Mouse (Mus musculus) neural tube, embryonic 13.5 days (tissue): ENCODE data around the gene Hdgf. TPM values are rescaled to one million over a fixed set of nuclear protein-coding genes. Genes with fewer than 3 reads are reported as not detected.

ENCODE experiments used
- ATAC-seq: fragments of 200-750 bp; cut with Nextera tagmentation; 2 replicates; pipeline ENCODE4 v1.8.0; 2017; ENCODE audit warnings: low read depth, mild to moderate bottlenecking, moderate TSS enrichment, moderate library complexity
- H3K27ac ChIP-seq: fragments of 300-500 bp; sonication (generic); replicated peaks from 2 replicates; pipeline ENCODE4 v1.5.1; 2015; ENCODE audit warnings: moderate library complexity, mild to moderate bottlenecking, inconsistent platforms
- H3K27me3 ChIP-seq: fragments of 300-500 bp; sonication (generic); 2 replicates; pipeline ENCODE4 v1.6.1; 2015; ENCODE audit warnings: mild to moderate bottlenecking, inconsistent platforms
- H3K36me3 ChIP-seq: fragments of 300-500 bp; sonication (generic); 2 replicates; pipeline ENCODE4 v1.6.1; 2015; ENCODE audit warnings: mild to moderate bottlenecking, inconsistent platforms
- H3K4me1 ChIP-seq: fragments of 300-500 bp; sonication (generic); replicated peaks from 2 replicates; pipeline ENCODE4 v1.6.1; 2015; ENCODE audit warnings: inconsistent platforms
- H3K4me2 ChIP-seq: fragments of 300-500 bp; sonication (generic); 2 replicates; pipeline ENCODE4 v1.6.1; 2015; ENCODE audit warnings: inconsistent platforms, mild to moderate bottlenecking, moderate library complexity
- H3K4me3 ChIP-seq: fragments of 300-500 bp; sonication (generic); 2 replicates; pipeline ENCODE4 v1.5.1; 2015; ENCODE audit warnings: mild to moderate bottlenecking, inconsistent platforms
- H3K9ac ChIP-seq: fragments of 300-500 bp; sonication (generic); 2 replicates; pipeline ENCODE4 v1.6.1; 2015; ENCODE audit warnings: moderate library complexity, mild to moderate bottlenecking, inconsistent platforms
- H3K9me3 ChIP-seq: fragments of 300-500 bp; sonication (generic); 2 replicates; pipeline ENCODE4 v1.6.1; 2016; ENCODE audit warnings: inconsistent platforms
- WGBS: fragments of 180-500 bp; shearing (Covaris S2); methylation state at CpG from one replicate; pipeline ENCODE4 v1.1.7; 2015; 5-methylcytosine and 5-hydroxymethylcytosine counted together
- polyA plus RNA-seq: library from polyadenylated mRNA; unstranded; fragments of >200 nt; fragmentation: Nextera tagmentation; extraction: Ambion mirVana; gene quantifications from 2 replicates; pipeline ENCODE4 v1.2.1, GENCODE M21; 2015

Gene Hdgf
- polyA plus RNA-seq, 1 experiment from 2014 or later = 186 TPM

DNA sequence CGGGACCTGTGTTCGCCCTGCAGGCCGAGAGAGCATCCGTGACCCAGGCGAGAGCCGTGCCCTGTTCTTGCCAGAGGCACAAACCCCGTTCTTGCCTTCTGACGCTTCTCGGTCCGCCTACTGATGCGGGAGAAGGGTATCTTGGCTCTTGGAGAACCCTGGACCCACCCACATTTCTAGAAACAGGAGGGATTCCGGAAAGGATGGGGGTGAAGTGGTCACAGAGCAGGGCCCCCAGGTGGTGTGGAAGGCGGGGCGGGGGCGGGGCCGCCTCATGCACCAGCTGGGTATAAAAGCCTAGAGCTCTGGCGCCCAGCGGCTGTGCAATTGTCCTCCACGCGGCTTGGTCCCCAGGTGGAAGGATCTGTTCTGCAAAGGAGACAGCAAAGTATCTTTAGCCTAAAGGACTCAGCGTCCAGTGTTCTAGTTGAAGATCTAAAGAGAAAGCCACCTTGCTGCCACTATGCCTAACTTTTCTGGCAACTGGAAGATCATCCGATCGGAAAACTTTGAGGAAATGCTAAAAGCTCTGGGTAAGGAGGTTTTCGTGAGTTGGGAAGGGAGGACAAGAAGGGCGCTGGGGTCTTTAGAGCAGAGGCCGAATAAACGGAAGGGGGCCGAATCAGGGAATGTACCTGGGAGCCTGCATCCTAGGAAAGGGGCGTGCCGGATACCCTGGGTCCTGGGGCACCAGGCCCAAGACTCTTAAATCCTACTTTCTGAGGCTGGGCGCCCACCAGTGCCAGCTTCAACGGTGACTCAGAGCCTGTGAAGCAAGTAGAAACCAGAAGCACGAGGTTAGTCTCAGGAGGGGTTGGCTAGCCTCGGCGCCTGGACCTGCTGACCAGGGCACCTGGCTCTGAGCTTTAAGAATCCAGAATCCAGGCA lies 42.5 kb downstream of the Hdgf start, which contains the start of gene Crabp2:
Crabp2 (plus strand) TSS at position 289 of the 888 bp plus-strand sequence.
- peak within 1 kb of the TSS; percentile 72 for H3K27ac ChIP-seq
- H3K9ac ChIP-seq = peak within 1 kb of the TSS; percentile 70
- H3K4me1 ChIP-seq = peaks cover 90% of the 10 kb centered on the region
- peak within 1 kb of the TSS; percentile 68 for H3K4me2 ChIP-seq
- under 1% methylated on average over 35 of the region's 35 CpGs for WGBS
- peak within 1 kb of the TSS; percentile 40 for H3K4me3 ChIP-seq
- 0 out of 2 replicates have a peak, but pooled peaks cover 3% of the 10 kb centered on the region for H3K36me3 ChIP-seq
- ATAC-seq = no peak
- H3K9me3 ChIP-seq = no peaks in the 10 kb centered on the region
- H3K27me3 ChIP-seq = no peaks in the 10 kb centered on the region

DNA sequence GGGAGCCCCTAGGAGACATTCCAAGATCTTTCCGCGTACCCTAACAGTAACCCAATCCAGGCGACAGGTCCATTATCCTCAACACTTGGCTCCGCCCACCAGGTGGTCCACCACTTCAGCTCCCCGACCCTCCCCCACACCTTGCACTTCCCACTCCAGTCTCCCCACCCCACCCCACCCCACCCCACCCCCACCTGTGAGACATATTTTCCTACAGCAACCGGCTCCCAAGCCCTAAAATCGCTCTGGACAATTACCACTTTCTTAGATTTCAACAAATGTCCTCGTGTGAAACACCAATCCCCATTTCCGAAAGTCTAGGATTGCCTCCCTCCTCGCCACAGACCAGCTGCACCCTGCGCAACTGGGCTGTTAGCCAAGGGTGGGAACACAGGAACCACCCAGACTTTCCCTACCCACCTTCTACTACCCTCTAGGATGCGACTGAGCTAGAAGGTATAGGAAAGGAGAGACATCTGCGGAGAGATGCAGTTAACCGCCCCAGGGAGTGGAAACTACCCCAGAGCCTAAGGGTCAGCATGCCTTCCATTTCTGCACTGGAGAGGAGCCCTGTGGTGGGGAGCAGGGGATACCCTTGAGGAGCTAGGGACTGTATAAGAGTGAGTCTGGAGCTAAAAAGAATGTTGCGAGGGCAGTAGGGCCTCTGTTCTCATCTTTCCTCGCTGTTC lies 43.3 kb downstream of the Hdgf start:
- no peaks in the 10 kb centered on the region for H3K27me3 ChIP-seq
- WGBS = 2% methylated on average over 16 of the region's 16 CpGs
- H3K4me1 ChIP-seq = peaks cover 88% of the 10 kb centered on the region
- peak overlapping the region; percentile 40 for H3K4me3 ChIP-seq
- H3K27ac ChIP-seq = peak overlapping the region; percentile 72
- H3K4me2 ChIP-seq = peak overlapping the region; percentile 68
- H3K9me3 ChIP-seq = no peaks in the 10 kb centered on the region
- no peak for ATAC-seq
- H3K36me3 ChIP-seq = 0 out of 2 replicates have a peak, but pooled peaks cover 1% of the 10 kb centered on the region
- H3K9ac ChIP-seq = peak overlapping the region; percentile 70

DNA sequence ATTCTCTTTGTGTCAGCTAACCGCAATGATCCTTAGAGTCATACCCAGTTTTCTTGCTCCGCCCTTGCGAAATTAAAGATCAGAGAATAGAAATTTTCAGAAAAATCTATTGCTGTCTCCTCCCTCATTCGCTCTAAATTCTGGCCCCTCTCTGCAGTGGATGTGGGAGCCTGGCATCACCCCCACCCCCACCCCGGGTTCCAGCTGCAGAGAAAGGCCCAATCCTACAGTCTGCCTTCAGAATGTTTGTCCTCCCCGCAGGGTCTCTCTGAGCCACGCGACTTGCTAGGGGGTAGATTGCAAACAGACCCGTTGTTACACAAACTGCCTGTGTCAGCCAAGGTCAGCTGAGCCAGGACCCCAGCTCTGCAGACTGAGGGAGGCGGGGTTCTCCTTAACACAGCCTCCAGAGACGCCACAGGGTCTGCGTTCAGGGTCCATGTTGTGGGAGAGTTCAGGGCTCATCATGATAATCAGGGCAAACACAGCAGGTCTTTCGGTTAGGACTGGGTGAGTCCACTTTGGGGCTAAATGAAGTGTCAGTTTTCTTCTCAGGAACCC lies 43.9 kb downstream of the Hdgf start:
- 0 out of 2 replicates have a peak, but pooled peaks have one; percentile 6 for ATAC-seq
- WGBS = 5% methylated on average over 13 of the region's 13 CpGs
- Histone ChIP-seq H3K4me1 (peaks cover 82% of the 10 kb centered on the region), H3K36me3 (no peaks in the 10 kb centered on the region), H3K4me2 (peak overlapping the region; percentile 68), H3K4me3 (peak overlapping the region; percentile 40), H3K9me3 (no peaks in the 10 kb centered on the region), H3K27ac (peak overlapping the region; percentile 61), H3K9ac (peak overlapping the region; percentile 70), H3K27me3 (no peaks in the 10 kb centered on the region)

DNA sequence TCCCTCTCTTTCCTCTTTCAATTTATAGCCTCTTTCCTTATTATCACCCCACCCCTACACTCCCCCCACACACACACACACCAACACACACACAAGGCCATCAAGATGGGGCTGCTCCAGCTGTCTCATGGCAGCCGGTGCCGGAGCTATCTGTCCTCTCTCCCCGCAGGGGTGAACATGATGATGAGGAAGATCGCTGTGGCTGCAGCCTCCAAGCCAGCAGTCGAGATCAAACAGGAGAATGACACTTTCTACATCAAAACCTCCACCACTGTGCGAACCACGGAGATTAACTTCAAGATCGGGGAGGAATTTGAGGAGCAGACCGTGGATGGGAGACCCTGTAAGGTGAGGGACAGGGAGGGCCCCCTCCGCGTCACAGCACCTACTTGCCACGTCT lies 45.8 kb downstream of the Hdgf start:
- Histone ChIP-seq H3K4me1 (peaks cover 63% of the 10 kb centered on the region), H3K9ac (peak overlapping the region; percentile 60; the same call in 1 of the 2 replicates), H3K4me3 (peak overlapping the region; percentile 15; the same call in 1 of the 2 replicates), H3K27me3 (no peaks in the 10 kb centered on the region), H3K4me2 (peak overlapping the region; percentile 68), H3K27ac (peak overlapping the region; percentile 61), H3K9me3 (no peaks in the 10 kb centered on the region), H3K36me3 (no peaks in the 10 kb centered on the region)
- 17% methylated on average over 12 of the region's 12 CpGs for WGBS
- ATAC-seq = no peak

DNA sequence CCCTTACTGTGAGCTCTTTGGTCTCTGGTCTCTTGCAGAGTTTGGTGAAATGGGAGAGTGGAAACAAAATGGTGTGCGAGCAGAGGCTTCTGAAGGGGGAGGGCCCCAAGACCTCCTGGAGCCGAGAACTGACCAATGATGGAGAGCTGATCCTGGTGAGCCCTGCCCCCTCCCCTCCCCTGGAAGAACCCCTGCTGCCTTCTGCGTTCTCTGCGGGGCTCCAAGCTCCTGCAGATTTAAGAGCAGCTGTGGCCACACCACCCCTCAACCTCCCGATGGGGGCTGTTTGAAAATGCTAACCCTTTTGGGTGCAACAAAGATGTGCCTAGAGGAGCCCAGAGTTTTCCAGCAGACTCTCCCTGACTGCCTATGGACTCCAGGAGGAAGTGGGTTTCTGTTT lies 46.3 kb downstream of the Hdgf start:
- no peaks in the 10 kb centered on the region for H3K36me3 ChIP-seq
- WGBS = 1% methylated on average over 5 of the region's 5 CpGs
- peak overlapping the region; percentile 15 for H3K4me3 ChIP-seq
- peak; percentile 15; the same call in 1 of the 2 replicates for ATAC-seq
- H3K4me1 ChIP-seq = peaks cover 58% of the 10 kb centered on the region
- H3K27ac ChIP-seq = peak overlapping the region; percentile 61
- H3K4me2 ChIP-seq = peak overlapping the region; percentile 68
- H3K27me3 ChIP-seq = no peaks in the 10 kb centered on the region
- H3K9ac ChIP-seq = peak overlapping the region; percentile 60; the same call in 1 of the 2 replicates
- no peaks in the 10 kb centered on the region for H3K9me3 ChIP-seq

DNA sequence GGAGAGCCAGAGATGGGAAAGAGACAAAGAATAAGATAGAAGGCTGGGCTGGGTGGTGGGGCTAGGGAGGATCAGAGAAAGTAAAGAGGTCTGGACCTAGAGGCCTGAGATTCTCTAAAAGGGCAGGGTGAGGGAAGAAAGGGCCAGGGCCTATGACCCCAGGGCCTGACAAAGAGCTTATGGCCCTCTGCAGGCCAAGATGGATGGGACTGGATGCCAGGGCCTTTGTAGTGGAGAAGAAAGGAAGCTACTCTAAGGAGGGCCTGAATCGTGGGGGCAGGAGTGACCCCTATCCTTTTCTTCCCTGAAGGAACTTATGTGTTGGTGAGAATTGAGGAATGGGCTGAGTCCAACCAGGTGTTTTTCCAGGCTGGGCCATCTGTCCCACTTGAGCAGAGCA lies 51.9 kb downstream of the Hdgf start:
- ATAC-seq = no peak
- H3K9ac ChIP-seq = no peak overlapping the region
- H3K4me1 ChIP-seq = peaks cover 34% of the 10 kb centered on the region
- no peak overlapping the region for H3K27ac ChIP-seq
- no peak overlapping the region for H3K4me3 ChIP-seq
- no peak overlapping the region for H3K4me2 ChIP-seq
- H3K36me3 ChIP-seq = no peaks in the 10 kb centered on the region
- 14% methylated on average over 1 of the region's 1 CpGs for WGBS
- no peaks in the 10 kb centered on the region for H3K27me3 ChIP-seq
- H3K9me3 ChIP-seq = no peaks in the 10 kb centered on the region

DNA sequence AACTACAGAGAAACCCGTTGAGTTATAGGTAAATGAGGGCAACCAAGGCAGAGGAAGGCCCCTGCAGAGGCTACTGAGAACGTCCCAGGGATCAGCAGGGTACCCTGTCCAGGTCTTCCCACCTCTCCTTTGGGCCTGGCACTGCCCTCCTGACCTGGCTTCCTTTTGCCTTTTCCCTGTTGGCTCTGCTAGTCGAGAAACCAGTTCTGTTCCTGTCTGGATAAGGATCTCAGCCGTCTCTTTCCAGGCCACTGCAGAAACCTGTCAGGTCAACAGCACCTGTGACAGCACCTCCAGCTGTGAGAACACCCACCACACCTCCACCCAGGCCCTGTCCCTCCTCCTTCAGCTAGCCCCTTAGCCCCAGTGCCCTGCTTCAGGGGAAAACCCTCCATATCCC lies 52.4 kb downstream of the Hdgf start:
- no peak overlapping the region for H3K9ac ChIP-seq
- no peak overlapping the region for H3K4me3 ChIP-seq
- H3K36me3 ChIP-seq = no peaks in the 10 kb centered on the region
- no peaks in the 10 kb centered on the region for H3K9me3 ChIP-seq
- H3K4me2 ChIP-seq = no peak overlapping the region
- no peaks in the 10 kb centered on the region for H3K27me3 ChIP-seq
- WGBS = 5% methylated on average over 4 of the region's 4 CpGs
- no peak for ATAC-seq
- peaks cover 30% of the 10 kb centered on the region for H3K4me1 ChIP-seq
- H3K27ac ChIP-seq = no peak overlapping the region

DNA sequence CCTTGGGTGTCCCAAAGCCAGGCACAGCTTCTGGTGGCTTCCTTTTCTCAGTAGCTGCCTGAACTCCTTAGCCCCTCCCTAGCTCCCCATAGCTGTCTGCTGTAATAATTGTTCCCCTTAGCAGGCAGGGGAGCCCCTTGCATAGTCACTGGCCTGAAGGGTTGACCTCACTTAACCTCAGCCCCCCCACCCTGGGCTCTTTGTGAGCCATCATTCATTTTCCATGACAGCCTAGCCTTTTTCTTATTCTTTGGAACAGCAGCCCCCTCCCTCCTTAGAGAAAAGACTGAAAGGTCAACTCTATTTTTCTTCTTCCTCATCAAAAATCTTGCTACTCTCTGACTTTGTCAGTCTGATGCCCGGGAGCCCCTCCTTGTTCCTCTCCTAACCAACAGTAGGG lies 52.8 kb downstream of the Hdgf start:
- 12% methylated on average over 1 of the region's 1 CpGs for WGBS
- Histone ChIP-seq H3K4me1 (peaks cover 29% of the 10 kb centered on the region), H3K9me3 (no peaks in the 10 kb centered on the region), H3K9ac (no peak overlapping the region), H3K4me3 (no peak overlapping the region), H3K4me2 (no peak overlapping the region), H3K36me3 (no peaks in the 10 kb centered on the region), H3K27me3 (no peaks in the 10 kb centered on the region), H3K27ac (peak overlapping the region; percentile 97; the same call in 1 of the 2 replicates)
- ATAC-seq = no peak

DNA sequence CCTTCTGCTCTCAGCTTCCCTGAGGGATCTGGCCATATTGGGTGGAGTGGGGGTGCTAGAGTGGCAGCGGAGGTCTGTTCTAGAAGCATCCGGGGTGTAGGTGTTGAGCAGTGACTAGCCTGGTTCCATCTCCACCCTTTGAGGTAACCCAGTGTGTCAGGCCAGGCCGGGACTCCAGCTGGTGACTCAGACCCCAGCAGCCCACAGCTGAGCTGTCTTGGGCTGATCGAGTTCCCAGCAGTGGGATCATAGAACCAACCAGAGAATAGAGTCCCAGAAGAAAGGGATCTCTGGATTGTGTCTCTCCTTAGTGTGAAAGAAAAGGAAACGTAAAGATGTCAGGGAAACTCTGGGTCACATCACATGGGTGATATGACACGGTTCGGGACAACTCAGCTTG lies 53.2 kb downstream of the Hdgf start:
- peaks cover 29% of the 10 kb centered on the region for H3K4me1 ChIP-seq
- H3K27me3 ChIP-seq = no peaks in the 10 kb centered on the region
- no peak for ATAC-seq
- no peak overlapping the region for H3K4me3 ChIP-seq
- H3K4me2 ChIP-seq = peak overlapping the region; percentile 78; the same call in 1 of the 2 replicates
- H3K27ac ChIP-seq = peak overlapping the region; percentile 97
- WGBS = 41% methylated on average over 7 of the region's 7 CpGs
- H3K9ac ChIP-seq = no peak overlapping the region
- no peaks in the 10 kb centered on the region for H3K9me3 ChIP-seq
- H3K36me3 ChIP-seq = no peaks in the 10 kb centered on the region

DNA sequence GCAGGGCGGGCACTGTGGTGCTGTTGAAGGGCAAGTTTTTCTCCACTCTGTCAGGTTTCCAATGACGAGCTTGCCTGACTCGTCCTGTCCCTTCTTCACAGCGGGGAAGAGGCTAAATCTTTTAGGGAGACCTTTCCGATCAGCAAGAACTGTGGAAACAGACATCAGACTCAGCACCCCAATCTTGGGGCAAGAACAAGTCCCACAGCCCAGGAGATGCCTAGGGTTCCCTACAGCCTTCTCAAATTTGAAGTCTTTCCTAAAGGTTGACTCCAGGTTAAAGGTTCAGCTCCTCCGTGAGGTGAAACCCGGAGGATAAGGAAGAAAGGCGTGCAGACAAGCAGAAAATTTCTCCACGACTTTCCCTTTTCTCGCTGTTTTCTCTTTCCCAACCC lies 54.1 kb downstream of the Hdgf start:
- Histone ChIP-seq H3K4me2 (peak overlapping the region; percentile 78), H3K36me3 (no peaks in the 10 kb centered on the region), H3K9ac (peak overlapping the region; percentile 83), H3K9me3 (no peaks in the 10 kb centered on the region), H3K4me1 (peaks cover 29% of the 10 kb centered on the region), H3K27ac (peak overlapping the region; percentile 97), H3K27me3 (no peaks in the 10 kb centered on the region), H3K4me3 (peak overlapping the region; percentile 45)
- peak; percentile 9; the same call in 1 of the 2 replicates for ATAC-seq
- 2% methylated on average over 10 of the region's 10 CpGs for WGBS

DNA sequence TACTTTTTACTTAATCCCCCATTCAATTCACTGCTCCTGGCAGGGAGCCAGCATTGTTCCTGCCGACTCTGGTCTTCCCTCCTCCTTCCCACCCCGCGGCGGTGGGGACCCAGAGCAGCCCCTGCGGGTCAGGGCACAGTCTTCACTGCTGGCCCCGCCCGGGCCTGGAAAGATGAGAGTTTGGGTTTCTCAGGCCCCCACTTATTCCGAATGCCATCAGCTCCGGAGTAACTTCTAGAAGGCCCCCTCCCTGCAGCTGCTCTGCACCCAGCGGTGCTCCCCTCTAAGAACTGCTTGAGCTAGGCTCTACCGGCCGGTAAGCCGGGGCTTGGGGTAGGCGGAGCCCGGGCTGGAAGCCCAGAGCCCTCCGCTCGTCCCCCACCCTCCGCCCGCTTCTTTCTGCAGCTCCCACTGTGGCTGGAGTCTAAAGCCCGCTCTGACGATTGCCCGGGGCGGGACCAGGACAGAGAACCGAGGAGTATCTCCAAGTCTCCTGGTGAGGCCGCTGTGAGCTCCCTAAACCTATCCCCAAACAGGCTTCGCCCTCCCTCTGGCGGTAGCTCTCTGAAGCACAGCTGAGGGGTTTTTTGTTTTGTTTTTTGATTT lies 54.6 kb downstream of the Hdgf start:
- H3K27ac ChIP-seq = peak overlapping the region; percentile 97
- H3K9ac ChIP-seq = peak overlapping the region; percentile 83
- no peaks in the 10 kb centered on the region for H3K27me3 ChIP-seq
- peak overlapping the region; percentile 78 for H3K4me2 ChIP-seq
- peaks cover 29% of the 10 kb centered on the region for H3K4me1 ChIP-seq
- peak; percentile 97 for ATAC-seq
- no peaks in the 10 kb centered on the region for H3K36me3 ChIP-seq
- WGBS = under 1% methylated on average over 27 of the region's 27 CpGs
- H3K9me3 ChIP-seq = no peaks in the 10 kb centered on the region
- peak overlapping the region; percentile 45 for H3K4me3 ChIP-seq
